Mouse (Mus musculus) spleen, adult 2 months (tissue): ENCODE measurements around the gene Olfr1109.

Source experiments
- CTCF ChIP-seq: fragments of 200-500 bp; IDR thresholded peaks from 2 replicates; pipeline ENCODE4 v1.5.1; 2011; ENCODE audit warnings: mild to moderate bottlenecking, inconsistent platforms; ENCODE audit not compliant: insufficient read depth, insufficient read length, insufficient replicate concordance; ENCODE audit errors: extremely low read depth
- POLR2A ChIP-seq: fragments of 200-500 bp; IDR thresholded peaks from 2 replicates; pipeline ENCODE4 v1.6.1; 2011; ENCODE audit warnings: low read depth, low read length, inconsistent platforms

DNA sequence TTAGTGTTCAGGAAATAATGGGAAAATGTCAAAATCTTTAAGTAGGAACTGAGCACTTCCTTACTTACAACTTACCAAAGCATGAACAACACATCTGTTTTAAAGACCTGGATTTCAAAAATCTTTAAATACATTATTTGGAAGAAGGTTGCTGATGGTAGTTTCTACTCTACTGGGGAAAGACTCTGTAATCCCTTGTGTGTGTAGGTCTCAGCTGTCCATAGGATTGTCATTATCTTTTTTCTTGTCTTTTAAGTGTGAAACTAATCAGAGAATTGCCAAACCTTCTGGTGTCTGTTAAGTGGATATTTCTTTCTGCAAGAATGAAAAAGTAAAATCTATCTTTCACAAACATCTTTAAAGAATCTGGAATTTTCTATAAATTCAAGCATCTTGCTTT lies 18.7 kb upstream of the Olfr1109 start, which contains the start of gene Olfr259:
- TF ChIP-seq CTCF (no peak), POLR2A (no peak)
